Mouse (Mus musculus) megakaryocyte, embryonic 14.5 days (primary cell): ENCODE measurements at regions not wholly inside any gene's neighbourhood (a gene's known extent, or its start where the extent isn't known, plus 50 kb on each side); places are given as distances from the start of the nearest gene placed in this dataset.

Experiments
- FLI1 ChIP-seq: IDR thresholded peaks from 2 replicates; pipeline ENCODE4 v1.6.1; 2012; ENCODE audit warnings: low read length, inconsistent platforms, mixed read lengths
- GATA1 ChIP-seq: IDR thresholded peaks from 3 replicates; pipeline ENCODE4 v1.6.1; 2012; ENCODE audit warnings: mixed read lengths, low read length, inconsistent platforms, borderline replicate concordance

DNA sequence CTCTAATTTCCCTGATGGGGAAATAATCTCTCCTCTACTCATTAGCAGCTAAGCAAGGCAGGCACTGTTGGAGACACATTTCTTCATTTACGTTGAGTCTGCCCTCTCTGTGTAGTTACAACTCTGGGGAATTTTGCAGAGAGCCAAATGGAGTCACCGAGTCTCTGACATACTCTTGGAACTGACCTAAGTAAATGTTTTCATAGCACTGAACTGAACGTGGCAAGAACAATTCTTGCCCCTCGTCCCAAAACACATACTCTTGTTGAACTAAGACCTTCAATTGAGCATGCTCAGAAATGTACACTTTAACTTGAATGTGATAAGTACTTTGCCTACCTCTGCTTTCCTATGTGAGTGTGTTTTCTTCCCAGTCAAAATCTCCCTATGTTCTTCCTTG lies 114.5 kb downstream of the Dusp6 start:
- TF ChIP-seq GATA1 (no peak), FLI1 (no peak)
